Mouse (Mus musculus) stomach, postnatal 0 days (tissue): ENCODE measurements around the gene Sco2. TPM values are rescaled to one million over a fixed set of nuclear protein-coding genes. Genes with fewer than 3 reads are reported as not detected.
A peak's percentile ranks its signal among the peaks of the same experiment; 100 is the strongest.

Experiments
- ATAC-seq: fragments of 200-750 bp; cut with Nextera tagmentation; 2 replicates; pipeline ENCODE4 v1.8.0; 2017; ENCODE audit not compliant: low FRiP score, low TSS enrichment
- DNase-seq: peaks from one replicate; pipeline ENCODE4 v3.0.0-alpha.2; 2016; ENCODE audit warnings: low spot score
- H3K27ac ChIP-seq: fragments of 300-500 bp; sonication (generic); replicated peaks from 2 replicates; pipeline ENCODE4 v1.5.1; 2014; ENCODE audit warnings: mild to moderate bottlenecking, control low read depth
- H3K27me3 ChIP-seq: fragments of 300-500 bp; sonication (generic); 2 replicates; pipeline ENCODE4 v1.6.1; 2014; ENCODE audit warnings: low read length; ENCODE audit not compliant: control insufficient read depth, insufficient read depth
- H3K36me3 ChIP-seq: fragments of 300-500 bp; sonication (generic); 2 replicates; pipeline ENCODE4 v1.6.1; 2014; ENCODE audit warnings: low read length, mixed read lengths; ENCODE audit not compliant: control insufficient read depth, insufficient read depth
- H3K4me1 ChIP-seq: fragments of 300-500 bp; sonication (generic); replicated peaks from 2 replicates; pipeline ENCODE4 v1.6.1; 2014; ENCODE audit warnings: antibody characterized with exemption; ENCODE audit not compliant: control insufficient read depth, insufficient read depth
- H3K4me2 ChIP-seq: fragments of 300-500 bp; sonication (generic); replicated peaks from 2 replicates; pipeline ENCODE4 v1.6.1; 2014; ENCODE audit warnings: low read depth, mild to moderate bottlenecking, control low read depth, moderate library complexity
- H3K4me3 ChIP-seq: fragments of 300-500 bp; sonication (generic); 2 replicates; pipeline ENCODE4 v1.5.1; 2014; ENCODE audit warnings: low read depth, low read length, control low read depth
- H3K9ac ChIP-seq: fragments of 300-500 bp; sonication (generic); 2 replicates; pipeline ENCODE4 v1.6.1; 2014; ENCODE audit warnings: mild to moderate bottlenecking, low read length, control low read depth, mixed read lengths
- H3K9me3 ChIP-seq: fragments of 300-500 bp; sonication (generic); 2 replicates; pipeline ENCODE4 v1.6.1; 2016; ENCODE audit warnings: low read length; ENCODE audit not compliant: control insufficient read depth
- CTCF ChIP-seq: IDR thresholded peaks from 2 replicates; pipeline ENCODE4 v1.5.1; 2016; ENCODE audit warnings: antibody characterized with exemption, low read depth, mild to moderate bottlenecking, moderate library complexity
- EP300 ChIP-seq: optimal IDR thresholded peaks from 2 replicates; pipeline ENCODE3; 2016; ENCODE audit warnings: antibody characterized with exemption
- WGBS: fragments of 180-500 bp; shearing (Covaris S2); extraction: QIAGEN DNeasy Blood & Tissue Kit; methylation state at CpG from one replicate; pipeline ENCODE4 v1.1.7; 2014; 5-methylcytosine and 5-hydroxymethylcytosine counted together
- polyA plus RNA-seq: library from polyadenylated mRNA; unstranded; fragments of >200 nt; fragmentation: Nextera tagmentation; extraction: Ambion mirVana; gene quantifications from 2 replicates; pipeline ENCODE4 v1.2.1, GENCODE M21; 2015

Sco2 gene
- polyA plus RNA-seq, 1 experiment from 2014 or later = 6.3 TPM

DNA sequence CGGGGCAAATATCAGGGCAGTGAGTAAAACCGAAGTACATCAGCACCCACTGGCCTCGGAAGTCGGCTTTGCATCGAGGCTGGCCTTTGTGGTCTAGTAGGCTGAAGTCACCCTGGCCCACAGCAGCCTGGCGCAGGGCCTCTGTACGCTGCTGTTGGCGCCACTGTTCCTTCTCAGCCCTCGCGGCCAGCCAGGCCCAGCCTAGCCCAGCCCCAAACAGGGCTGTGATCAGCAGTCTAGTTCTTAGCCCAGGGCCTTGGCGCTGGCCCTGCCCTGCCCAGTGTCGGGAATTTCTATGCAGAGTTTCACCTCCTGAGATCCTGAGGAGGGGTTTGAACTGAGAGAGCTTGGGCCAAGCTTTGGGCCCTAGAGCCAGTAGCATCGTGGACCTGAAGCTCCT is 1.6 kb downstream of the Sco2 start:
- DNase-seq (no peak), ATAC-seq (no peak)
- Histone ChIP-seq H3K36me3 (peaks cover 30% of the 10 kb centered on the region), H3K4me1 (peaks cover 2% of the 10 kb centered on the region; the same call in 1 of the 2 replicates), H3K4me3 (no peak overlapping the region), H3K27me3 (no peaks in the 10 kb centered on the region), H3K27ac (no peak overlapping the region), H3K9me3 (no peaks in the 10 kb centered on the region), H3K4me2 (no peak overlapping the region), H3K9ac (no peak overlapping the region)
- 84% methylated on average over 13 of the region's 13 CpGs for whole genome bisulfite sequencing
- TF ChIP-seq EP300 = no peak
- TF ChIP-seq CTCF = no peak

DNA sequence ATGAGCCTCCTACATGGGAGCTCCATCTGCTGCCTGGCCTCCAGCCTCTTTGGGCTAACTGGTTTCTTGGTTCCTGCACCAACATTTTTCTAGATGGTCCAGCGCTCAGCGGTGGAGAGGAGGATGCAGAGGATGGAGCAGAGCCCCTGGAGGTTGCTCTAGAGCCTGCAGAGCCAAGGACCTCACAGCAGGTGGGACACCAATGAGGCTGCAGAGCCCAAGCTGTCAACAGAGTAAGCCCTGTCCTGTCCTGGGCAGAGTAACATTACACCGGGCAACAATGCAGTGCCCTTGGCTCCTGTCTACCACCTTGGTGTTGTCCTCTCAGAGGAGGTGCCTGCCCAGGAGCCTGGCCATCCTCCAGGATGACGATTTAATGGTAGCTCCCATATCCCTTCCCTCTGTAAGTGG is 8.5 kb downstream of the Sco2 start:
- ATAC-seq = no peak
- 88% methylated on average over 4 of the region's 4 CpGs for WGBS

GRCm38 (mm10) chr15:89363051-89363450 is 10.6 kb downstream of the Sco2 start:
- H3K4me2 ChIP-seq = no peak overlapping the region
- H3K36me3 ChIP-seq = peaks cover 40% of the 10 kb centered on the region
- TF ChIP-seq CTCF = no peak
- TF ChIP-seq EP300 = no peak
- ATAC-seq (no peak), DNase-seq (no peak)
- H3K9me3 ChIP-seq = no peaks in the 10 kb centered on the region
- no peak overlapping the region for H3K27ac ChIP-seq
- H3K27me3 ChIP-seq = no peaks in the 10 kb centered on the region
- H3K4me1 ChIP-seq = no peaks in the 10 kb centered on the region
- 75% methylated on average over 7 of the region's 7 CpGs for WGBS
- no peak overlapping the region for H3K4me3 ChIP-seq
- H3K9ac ChIP-seq = no peak overlapping the region

More for the DNA sequence above, 8.5 kb downstream of the Sco2 start:
- H3K4me3 ChIP-seq = no peak overlapping the region
- H3K27ac ChIP-seq = no peak overlapping the region
- H3K4me1 ChIP-seq = no peaks in the 10 kb centered on the region
- H3K9ac ChIP-seq = no peak overlapping the region
- H3K27me3 ChIP-seq = no peaks in the 10 kb centered on the region
- DNase-seq = no peak
- H3K4me2 ChIP-seq = no peak overlapping the region
- TF ChIP-seq EP300 (no peak), CTCF (no peak)
- H3K9me3 ChIP-seq = no peaks in the 10 kb centered on the region
- peaks cover 54% of the 10 kb centered on the region for H3K36me3 ChIP-seq

DNA sequence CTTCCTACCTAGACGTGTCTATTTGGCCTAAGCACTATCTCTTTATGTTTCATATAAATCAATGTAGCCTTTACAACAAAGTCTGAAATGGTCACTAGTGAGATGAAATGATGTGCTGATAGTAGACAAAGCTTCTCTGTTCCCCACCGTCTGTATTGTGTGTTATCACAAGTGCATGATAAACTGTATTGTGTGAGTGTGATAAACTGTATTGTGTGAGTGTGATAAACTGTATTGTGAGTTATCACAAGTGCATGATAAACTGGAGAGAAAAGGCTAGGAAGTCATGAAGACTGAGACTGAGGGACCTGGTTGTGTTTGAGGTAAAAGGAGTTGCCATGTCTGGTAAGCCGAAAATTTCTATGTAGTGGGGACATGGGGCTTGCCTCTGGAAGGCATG is 14.9 kb downstream of the Sco2 start:
- Histone ChIP-seq H3K4me3 (no peak overlapping the region), H3K27me3 (no peaks in the 10 kb centered on the region), H3K27ac (no peak overlapping the region), H3K9me3 (no peaks in the 10 kb centered on the region), H3K4me1 (peaks cover 2% of the 10 kb centered on the region; the same call in 1 of the 2 replicates), H3K4me2 (no peak overlapping the region), H3K36me3 (peaks cover 16% of the 10 kb centered on the region), H3K9ac (no peak overlapping the region)
- ATAC-seq = no peak
- no peak for DNase-seq
- 72% methylated on average over 3 of the region's 3 CpGs for WGBS
- TF ChIP-seq EP300 (no peak), CTCF (no peak)

DNA sequence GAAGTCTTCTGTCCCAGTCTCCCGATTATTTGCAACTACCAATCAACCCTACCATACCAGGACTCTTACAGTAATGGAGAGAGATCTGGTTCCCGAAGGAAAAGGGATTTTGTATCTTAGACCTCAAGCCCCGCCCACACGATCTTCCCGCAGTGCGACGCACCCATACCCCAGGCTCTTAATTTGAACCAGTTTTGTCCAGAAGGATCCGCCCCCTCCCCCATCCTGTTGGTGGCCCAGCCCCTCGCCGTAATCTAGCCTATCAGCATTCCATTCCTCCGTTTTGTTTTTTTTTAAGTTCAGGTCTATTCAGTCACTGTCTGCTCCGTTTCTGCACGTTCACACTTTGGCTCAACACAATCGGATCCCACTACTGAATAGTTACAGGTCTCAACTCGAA is 17.3 kb downstream of the Sco2 start:
- H3K27ac ChIP-seq = peak overlapping the region; percentile 93
- peak overlapping the region; percentile 58 for H3K4me2 ChIP-seq
- peak; percentile 63; the same call in 1 of the 2 replicates for ATAC-seq
- TF ChIP-seq CTCF (no peak), EP300 (no peak)
- H3K9me3 ChIP-seq = no peaks in the 10 kb centered on the region
- peak overlapping the region; percentile 76 for H3K4me3 ChIP-seq
- under 1% methylated on average over 15 of the region's 15 CpGs for WGBS
- peaks cover 2% of the 10 kb centered on the region; the same call in 1 of the 2 replicates for H3K4me1 ChIP-seq
- H3K9ac ChIP-seq = peak overlapping the region; percentile 88
- H3K27me3 ChIP-seq = no peaks in the 10 kb centered on the region
- DNase-seq = peak; percentile 80
- peaks cover 28% of the 10 kb centered on the region for H3K36me3 ChIP-seq

DNA sequence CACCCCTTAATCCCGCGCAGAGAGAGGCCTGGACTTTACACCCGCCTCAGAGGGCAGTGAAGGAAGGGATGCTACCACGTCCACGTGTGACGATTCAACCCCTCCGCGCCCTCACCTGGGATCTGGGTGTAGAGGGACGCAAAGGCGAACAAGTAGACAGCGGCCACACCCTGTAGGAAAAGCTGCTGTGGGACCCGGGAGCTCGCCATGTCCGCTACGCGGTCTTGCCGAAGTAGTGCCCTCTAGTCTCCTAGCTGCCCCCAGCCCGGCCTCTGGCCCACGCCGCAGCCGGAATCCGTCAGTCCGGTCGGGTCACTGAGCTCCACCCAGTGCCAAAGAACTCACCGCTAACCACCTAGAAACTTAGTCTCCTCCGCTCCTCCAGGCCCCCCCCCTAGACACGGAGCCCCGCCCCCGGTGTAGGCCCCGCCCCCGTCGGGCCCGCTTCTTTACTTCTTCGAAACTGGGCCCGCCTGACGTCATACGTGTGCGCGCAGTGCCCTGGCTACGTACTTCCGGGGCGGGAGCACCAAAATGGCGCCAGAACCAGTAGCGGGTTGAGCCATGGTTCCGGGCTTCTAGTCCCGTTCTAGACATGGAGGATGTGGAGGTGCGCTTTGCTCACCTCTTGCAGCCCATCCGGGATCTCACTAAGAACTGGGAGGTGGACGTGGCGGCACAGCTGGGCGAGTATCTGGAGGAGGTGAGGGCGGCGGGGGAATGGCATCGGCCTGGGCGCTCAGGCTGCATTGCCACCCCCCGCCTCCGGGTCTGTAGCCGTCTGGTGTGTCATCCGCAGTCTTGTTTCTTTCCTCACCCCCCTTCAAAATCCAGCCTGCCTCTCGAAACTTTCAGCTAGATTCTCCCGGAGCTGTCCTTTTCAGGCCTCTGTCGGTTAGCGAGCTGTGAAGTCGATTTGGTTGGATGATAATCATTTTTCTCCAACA is 18.1 kb downstream of the Sco2 start, which contains the start of the genes Lmf2 and Ncaph2:
Lmf2 (minus strand) TSS at position 419 of the 947 bp plus-strand sequence.
Ncaph2 (plus strand) TSS at position 479 of the 947 bp plus-strand sequence.
- TF ChIP-seq CTCF (no peak; the same call in 1 of the 2 replicates), EP300 (no peak)
- Histone ChIP-seq H3K27me3 (no peaks in the 10 kb centered on the region), H3K4me2 (peak within 1 kb of the TSS; percentile 58), H3K9me3 (no peaks in the 10 kb centered on the region), H3K4me1 (peaks cover 2% of the 10 kb centered on the region; the same call in 1 of the 2 replicates), H3K27ac (peak within 1 kb of the TSS; percentile 93), H3K9ac (peak within 1 kb of the TSS; percentile 88), H3K4me3 (peak within 1 kb of the TSS; percentile 76), H3K36me3 (peaks cover 22% of the 10 kb centered on the region)
- ATAC-seq = peak; percentile 93
- DNase-seq = peak; percentile 97
- under 1% methylated on average over 62 of the region's 64 CpGs for WGBS
